Mouse (Mus musculus) midbrain, embryonic 14.5 days (tissue): ENCODE results near the gene Ncor2. TPM values are rescaled to one million over a fixed set of nuclear protein-coding genes. Genes with fewer than 3 reads are reported as not detected.

ENCODE experiments used
- ATAC-seq: fragments of 200-750 bp; cut with Nextera tagmentation; 2 replicates; pipeline ENCODE4 v1.8.0; 2017; ENCODE audit warnings: moderate number of reproducible peaks, moderate library complexity; ENCODE audit not compliant: low FRiP score, low TSS enrichment
- DNase-seq: peaks from one replicate; pipeline ENCODE4 v3.0.0-alpha.2; 2015
- H3K27ac ChIP-seq: fragments of 300-500 bp; sonication (generic); replicated peaks from 2 replicates; pipeline ENCODE4 v1.5.1; 2014; ENCODE audit warnings: mild to moderate bottlenecking, low read depth, low read length, moderate library complexity
- H3K27me3 ChIP-seq: fragments of 300-500 bp; sonication (generic); 2 replicates; pipeline ENCODE4 v1.6.1; 2014; ENCODE audit warnings: low read length, control low read depth, mixed read lengths; ENCODE audit not compliant: control insufficient read depth, insufficient read depth
- H3K36me3 ChIP-seq: fragments of 300-500 bp; sonication (generic); 2 replicates; pipeline ENCODE4 v1.6.1; 2014; ENCODE audit warnings: low read length, control low read depth; ENCODE audit not compliant: control insufficient read depth, insufficient read depth
- H3K4me1 ChIP-seq: fragments of 300-500 bp; sonication (generic); 2 replicates; pipeline ENCODE4 v1.6.1; 2014; ENCODE audit warnings: mild to moderate bottlenecking, antibody characterized with exemption, low read length, control low read depth; ENCODE audit not compliant: control insufficient read depth, insufficient read depth
- H3K4me2 ChIP-seq: fragments of 300-500 bp; sonication (generic); 2 replicates; pipeline ENCODE4 v1.6.1; 2014; ENCODE audit warnings: mild to moderate bottlenecking, low read length, moderate library complexity
- H3K4me3 ChIP-seq: fragments of 300-500 bp; sonication (generic); replicated peaks from 2 replicates; pipeline ENCODE4 v1.5.1; 2014; ENCODE audit warnings: low read depth, low read length
- H3K9ac ChIP-seq: fragments of 300-500 bp; sonication (generic); replicated peaks from 2 replicates; pipeline ENCODE4 v1.6.1; 2014; ENCODE audit warnings: mild to moderate bottlenecking, low read length, moderate library complexity
- H3K9me3 ChIP-seq: fragments of 300-500 bp; sonication (generic); 2 replicates; pipeline ENCODE4 v1.6.1; 2016; ENCODE audit warnings: low read length, control low read depth, mixed read lengths; ENCODE audit not compliant: control insufficient read depth
- WGBS: fragments of 180-500 bp; shearing (Covaris S2); extraction: QIAGEN DNeasy Blood & Tissue Kit; methylation state at CpG from one replicate; pipeline ENCODE4 v1.1.7; 2014; 5-methylcytosine and 5-hydroxymethylcytosine counted together
- polyA plus RNA-seq: library from polyadenylated mRNA; unstranded; fragments of >200 nt; fragmentation: Nextera tagmentation; extraction: Ambion mirVana; gene quantifications from 2 replicates; pipeline ENCODE4 v1.2.1, GENCODE M21; 2014

The Ncor2 gene
- polyA plus RNA-seq, 1 experiment from 2014 or later, result 23.7 TPM

DNA sequence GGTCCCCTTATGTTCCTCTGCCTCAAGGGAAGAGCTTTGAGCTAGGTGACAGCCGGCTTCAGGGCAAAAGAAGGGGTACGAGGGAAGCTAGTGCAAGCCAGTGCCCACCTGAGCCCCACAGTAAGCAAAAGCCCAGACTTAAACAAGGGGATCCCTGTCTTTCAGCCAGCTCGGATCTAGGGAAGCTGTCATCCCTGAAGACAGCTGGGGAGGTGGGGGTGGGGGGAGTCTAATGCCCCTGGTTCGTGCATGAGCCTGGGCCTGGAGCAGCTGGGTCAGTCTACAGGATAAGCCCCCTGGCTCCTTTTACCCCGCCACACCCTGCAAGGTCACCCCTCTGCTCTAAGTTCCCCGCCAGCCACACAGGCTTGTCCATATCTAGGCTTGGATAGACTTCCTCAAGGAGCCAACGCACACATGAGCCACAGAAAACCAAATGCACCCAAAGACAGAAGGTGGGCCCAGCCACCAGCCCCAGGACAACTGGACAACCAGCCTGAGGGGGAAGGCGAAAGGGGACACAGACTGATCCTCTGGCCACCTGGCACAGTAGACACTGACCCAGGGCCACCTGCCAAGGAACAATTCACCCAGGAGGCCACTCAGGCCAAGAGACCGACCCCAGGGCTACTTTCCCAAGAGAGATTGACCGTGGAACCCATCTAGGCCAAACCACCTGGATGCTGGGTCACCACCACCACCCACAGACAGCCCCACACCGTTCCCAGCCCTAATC is 8.7 kb downstream of the Ncor2 start:
- DNase-seq (no peak), ATAC-seq (no peak)
- Histone ChIP-seq H3K36me3 (no peaks in the 10 kb centered on the region), H3K4me2 (no peak overlapping the region), H3K9me3 (no peaks in the 10 kb centered on the region), H3K4me3 (no peak overlapping the region), H3K27ac (0 out of 2 replicates have a peak overlapping the region, but pooled peaks have one; percentile 26), H3K4me1 (peaks cover 61% of the 10 kb centered on the region), H3K27me3 (no peaks in the 10 kb centered on the region), H3K9ac (no peak overlapping the region)
- 73% methylated on average over 11 of the region's 11 CpGs for WGBS

DNA sequence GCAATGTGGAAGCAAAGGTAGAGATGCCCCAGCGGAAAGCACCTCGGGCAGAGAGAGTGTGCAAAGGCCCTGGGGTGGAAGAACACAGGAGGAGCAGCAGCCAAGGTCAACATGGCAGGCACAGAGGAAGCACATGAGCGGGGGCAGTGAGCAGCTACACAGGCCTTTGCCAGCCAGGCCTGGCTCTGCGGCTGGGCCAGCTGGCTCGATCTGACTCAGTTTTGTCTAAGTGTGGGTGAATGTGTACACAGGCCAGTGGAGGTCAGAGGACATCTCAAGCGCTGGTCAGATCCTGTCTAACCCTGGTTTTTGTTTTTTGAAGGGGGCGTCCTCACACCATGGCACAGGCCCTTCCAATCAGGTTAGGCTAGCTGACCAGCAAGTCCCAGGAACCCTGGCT is 10.9 kb downstream of the Ncor2 start:
- H3K4me1 ChIP-seq, result peaks cover 66% of the 10 kb centered on the region
- DNase-seq (no peak), ATAC-seq (no peak)
- H3K9me3 ChIP-seq, result no peaks in the 10 kb centered on the region
- H3K4me2 ChIP-seq, result no peak overlapping the region
- no peaks in the 10 kb centered on the region for H3K36me3 ChIP-seq
- 82% methylated on average over 7 of the region's 7 CpGs for WGBS
- H3K27ac ChIP-seq, result no peak overlapping the region
- H3K9ac ChIP-seq, result no peak overlapping the region
- H3K27me3 ChIP-seq, result no peaks in the 10 kb centered on the region
- H3K4me3 ChIP-seq, result no peak overlapping the region

DNA sequence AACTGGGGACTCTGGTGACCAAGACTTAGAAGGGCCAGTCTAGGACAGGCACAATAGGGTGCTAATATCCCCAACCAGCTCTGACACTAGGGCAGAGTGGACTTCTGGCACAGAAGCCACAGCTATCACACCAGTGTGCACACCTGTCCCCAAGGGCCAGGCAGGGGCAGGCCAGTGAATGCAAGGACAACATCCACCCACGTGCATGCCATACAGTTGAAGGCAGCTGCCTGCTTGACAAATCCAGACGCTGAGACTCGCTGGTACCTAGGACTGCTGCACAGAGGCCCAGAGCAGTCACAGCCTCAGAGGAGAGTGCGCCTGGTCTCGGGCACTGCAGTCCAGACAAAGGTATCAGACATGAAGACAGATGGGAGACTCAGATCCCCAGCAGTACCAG is 11.5 kb downstream of the Ncor2 start:
- 82% methylated on average over 5 of the region's 5 CpGs for whole genome bisulfite sequencing
- H3K27ac ChIP-seq, result no peak overlapping the region
- H3K4me3 ChIP-seq, result no peak overlapping the region
- no peak overlapping the region for H3K9ac ChIP-seq
- peaks cover 63% of the 10 kb centered on the region for H3K4me1 ChIP-seq
- DNase-seq, result no peak
- no peaks in the 10 kb centered on the region for H3K36me3 ChIP-seq
- no peak overlapping the region for H3K4me2 ChIP-seq
- H3K27me3 ChIP-seq, result no peaks in the 10 kb centered on the region
- ATAC-seq, result no peak
- H3K9me3 ChIP-seq, result no peaks in the 10 kb centered on the region

GRCm38 (mm10) chr5:125165993-125166392 is 13.0 kb downstream of the Ncor2 start:
- peaks cover 54% of the 10 kb centered on the region for H3K4me1 ChIP-seq
- no peak overlapping the region for H3K27ac ChIP-seq
- no peak overlapping the region for H3K4me3 ChIP-seq
- no peak for ATAC-seq
- DNase-seq, result no peak
- no peaks in the 10 kb centered on the region for H3K9me3 ChIP-seq
- H3K9ac ChIP-seq, result no peak overlapping the region
- WGBS, result 84% methylated on average over 13 of the region's 14 CpGs
- H3K4me2 ChIP-seq, result no peak overlapping the region
- H3K27me3 ChIP-seq, result no peaks in the 10 kb centered on the region
- no peaks in the 10 kb centered on the region for H3K36me3 ChIP-seq

DNA sequence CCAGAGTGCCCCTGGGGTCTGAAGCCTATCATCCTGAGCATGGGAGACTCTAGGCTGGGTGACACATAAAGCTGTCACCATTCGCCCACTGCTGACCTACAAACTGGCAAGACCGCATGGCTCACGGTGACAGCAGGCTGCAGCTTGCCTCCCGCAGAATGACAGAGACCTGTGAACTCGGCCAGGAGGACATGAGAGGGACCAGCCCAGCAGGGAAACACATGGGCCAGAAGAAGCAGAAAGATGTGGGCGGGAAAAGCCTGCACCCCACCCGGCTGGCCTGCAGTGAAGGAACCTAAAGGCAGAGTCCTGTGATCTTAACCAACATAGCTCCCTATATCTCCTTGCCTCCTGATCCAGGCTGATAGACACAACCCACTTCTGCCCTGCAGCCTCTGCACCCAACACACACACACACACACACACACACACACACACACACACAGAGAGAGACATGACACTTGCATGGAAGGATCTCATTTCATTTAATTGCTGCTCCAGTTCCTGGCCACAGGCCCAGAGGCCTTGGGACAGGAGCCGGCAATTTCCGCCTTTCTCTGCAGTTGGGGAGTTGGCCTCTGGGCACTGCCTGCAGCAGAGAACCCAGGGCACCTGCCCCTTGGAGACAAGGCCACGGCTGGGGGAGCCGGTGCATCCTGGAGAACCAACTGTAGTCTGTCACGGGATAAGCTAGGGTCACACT is 14.4 kb downstream of the Ncor2 start:
- no peak overlapping the region for H3K4me3 ChIP-seq
- DNase-seq (peak; percentile 68), ATAC-seq (no peak)
- peak overlapping the region; percentile 70 for H3K27ac ChIP-seq
- H3K36me3 ChIP-seq, result no peaks in the 10 kb centered on the region
- peaks cover 54% of the 10 kb centered on the region for H3K4me1 ChIP-seq
- no peak overlapping the region for H3K4me2 ChIP-seq
- no peaks in the 10 kb centered on the region for H3K9me3 ChIP-seq
- no peaks in the 10 kb centered on the region for H3K27me3 ChIP-seq
- 42% methylated on average over 12 of the region's 12 CpGs for WGBS
- peak overlapping the region; percentile 39; the same call in 1 of the 2 replicates for H3K9ac ChIP-seq

- 11% methylated on average over 8 of the region's 8 CpGs for WGBS
- DNase-seq (no peak), ATAC-seq (no peak)
- Histone ChIP-seq H3K9ac (peak overlapping the region; percentile 20; the same call in 1 of the 2 replicates), H3K4me1 (peaks cover 63% of the 10 kb centered on the region), H3K27me3 (no peaks in the 10 kb centered on the region), H3K4me2 (peak overlapping the region; percentile 12; the same call in 1 of the 2 replicates), H3K9me3 (no peaks in the 10 kb centered on the region), H3K4me3 (no peak overlapping the region), H3K27ac (peak overlapping the region; percentile 70), H3K36me3 (no peaks in the 10 kb centered on the region)
Measured at GRCm38 (mm10) chr5:125163441-125164050, 15.5 kb downstream of the Ncor2 start.

GRCm38 (mm10) chr5:125162461-125162860 is 16.6 kb downstream of the Ncor2 start:
- ATAC-seq, result no peak

DNA sequence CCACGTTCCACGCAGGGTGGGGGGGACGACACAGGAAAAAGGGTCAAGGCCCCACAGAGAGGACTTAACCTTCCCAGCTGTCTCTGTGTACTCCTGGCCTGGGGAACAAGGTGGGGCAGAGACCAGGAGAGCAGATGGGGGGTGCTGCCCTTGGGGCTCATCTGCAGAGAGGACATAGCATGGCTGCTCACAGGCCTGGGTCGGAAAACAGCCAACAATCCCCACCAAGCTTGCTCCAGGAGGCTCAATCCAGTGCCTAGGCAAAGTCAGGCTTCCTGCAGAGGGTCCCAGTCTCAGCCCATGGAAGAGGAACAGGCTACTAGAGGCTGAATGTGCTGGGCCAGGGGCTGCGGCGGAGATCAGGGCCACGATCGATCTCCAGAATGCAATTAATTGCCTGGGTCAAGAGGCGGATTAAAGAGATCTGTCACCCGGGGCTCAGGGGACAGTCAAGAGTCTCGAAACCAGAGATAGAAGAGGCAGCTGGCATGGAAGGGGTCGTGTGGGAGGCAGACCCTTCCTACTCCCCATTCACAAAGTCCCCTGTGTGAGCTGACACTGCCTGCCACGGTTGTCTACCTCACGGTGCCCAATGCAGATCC is 19.1 kb downstream of the Ncor2 start:
- Histone ChIP-seq H3K9ac (peak overlapping the region; percentile 54; the same call in 1 of the 2 replicates), H3K36me3 (no peaks in the 10 kb centered on the region), H3K4me2 (peak overlapping the region; percentile 40; the same call in 1 of the 2 replicates), H3K4me3 (no peak overlapping the region), H3K27ac (peak overlapping the region; percentile 85), H3K4me1 (peaks cover 87% of the 10 kb centered on the region), H3K9me3 (no peaks in the 10 kb centered on the region), H3K27me3 (no peaks in the 10 kb centered on the region)
- DNase-seq (no peak), ATAC-seq (peak; percentile 12; the same call in 1 of the 2 replicates)
- WGBS, result 19% methylated on average over 14 of the region's 14 CpGs

More at GRCm38 (mm10) chr5:125162461-125162860, 16.6 kb downstream of the Ncor2 start:
- Histone ChIP-seq H3K9me3 (no peaks in the 10 kb centered on the region), H3K9ac (no peak overlapping the region), H3K27ac (no peak overlapping the region), H3K36me3 (no peaks in the 10 kb centered on the region), H3K4me1 (peaks cover 73% of the 10 kb centered on the region), H3K27me3 (no peaks in the 10 kb centered on the region), H3K4me2 (no peak overlapping the region), H3K4me3 (no peak overlapping the region)
- DNase-seq, result no peak
- 73% methylated on average over 1 of the region's 3 CpGs for WGBS
